Comparison of ENCODE assay signal across 20 mouse cellular contexts in genomic region chr10:3509663-3510277, GRCm38 (mm10). TPM values are rescaled to one million over a fixed set of nuclear protein-coding genes. Genes with fewer than 3 reads are reported as not detected.
DNase-seq lines count a peak whose midpoint lies in the region; ATAC-seq and TF ChIP-seq lines count a peak whose summit lies in the region.
"Had no signal": no experiment of that assay in that cellular context is flagged by ENCODE, and none has a peak within 500 bp of the region (broad histone marks: within the 10 kb centered on the region; RNA-seq: fewer than 3 reads in every experiment).

No protein-coding gene starts in this region.

- WGBS in forebrain, embryonic 15.5 days, result 38% methylated on average over 7 of the region's 7 CpGs
- WGBS in forebrain, embryonic 16.5 days, result 41% methylated on average over 7 of the region's 7 CpGs
- WGBS in lung, embryonic 14.5 days, result 45% methylated on average over 7 of the region's 7 CpGs
- WGBS in midbrain, embryonic 12.5 days, result 65% methylated on average over 7 of the region's 7 CpGs

- peak; percentile 53 for DNase-seq in lung, embryonic 14.5 days
- DNase-seq in lung, postnatal 14 days, result no peak
- DNase-seq in brain, adult 2 months (ENCODE audit: low read depth, low spot score), result peak; percentile 51
- DNase-seq in gastrocnemius, adult 18-20 months (ENCODE audit: low spot score), result no peak
- no peak for DNase-seq in thymus, postnatal 4 days
- DNase-seq: adrenal gland, postnatal 14 days; cerebellum, postnatal 14 days; heart, postnatal 10 days; kidney, adult 18-20 months; kidney, postnatal 36 days; layer of hippocampus, postnatal 36 days had no signal

- H3K9ac ChIP-seq in forebrain, embryonic 15.5 days (replicated peaks), result no peak overlapping the region
- H3K9ac ChIP-seq in forebrain, embryonic 16.5 days (replicated peaks; ENCODE audit: low read depth, low read length), result no peak overlapping the region
- no peak overlapping the region for H3K9ac ChIP-seq in lung, embryonic 14.5 days
- H3K9ac ChIP-seq in midbrain, embryonic 12.5 days (replicated peaks), result no peak overlapping the region
- H3K9ac ChIP-seq: liver, embryonic 14.5 days; stomach, embryonic 15.5 days had no signal

- no peaks in the 10 kb centered on the region for H3K36me3 ChIP-seq in forebrain, embryonic 15.5 days
- H3K36me3 ChIP-seq in forebrain, embryonic 16.5 days (ENCODE audit: control insufficient read depth, insufficient read depth), result no peaks in the 10 kb centered on the region
- no peaks in the 10 kb centered on the region for H3K36me3 ChIP-seq in lung, embryonic 14.5 days (ENCODE audit: insufficient read depth)
- no peaks in the 10 kb centered on the region for H3K36me3 ChIP-seq in midbrain, embryonic 12.5 days
- H3K36me3 ChIP-seq: stomach, embryonic 15.5 days had no signal

- H3K4me3 ChIP-seq in forebrain, embryonic 15.5 days, result no peak overlapping the region
- H3K4me3 ChIP-seq in forebrain, embryonic 16.5 days (replicated peaks; ENCODE audit: low read length), result no peak overlapping the region
- H3K4me3 ChIP-seq in lung, embryonic 14.5 days (ENCODE audit: low read depth, low read length), result no peak overlapping the region
- H3K4me3 ChIP-seq in midbrain, embryonic 12.5 days, result no peak overlapping the region
- H3K4me3 ChIP-seq: stomach, embryonic 15.5 days had no signal

- no peaks in the 10 kb centered on the region for H3K9me3 ChIP-seq in forebrain, embryonic 15.5 days
- H3K9me3 ChIP-seq in forebrain, embryonic 16.5 days (ENCODE audit: control insufficient read depth, low read length), result no peaks in the 10 kb centered on the region
- no peaks in the 10 kb centered on the region for H3K9me3 ChIP-seq in lung, embryonic 14.5 days (ENCODE audit: low read depth, low read length)
- H3K9me3 ChIP-seq in midbrain, embryonic 12.5 days, result no peaks in the 10 kb centered on the region
- H3K9me3 ChIP-seq: stomach, embryonic 15.5 days had no signal

- peaks cover 18% of the 10 kb centered on the region for H3K4me1 ChIP-seq in forebrain, embryonic 15.5 days
- peaks cover 21% of the 10 kb centered on the region for H3K4me1 ChIP-seq in forebrain, embryonic 16.5 days (replicated peaks; ENCODE audit: control insufficient read depth, insufficient read depth, low read length)
- peaks cover 7% of the 10 kb centered on the region; the same call in 1 of the 2 replicates for H3K4me1 ChIP-seq in lung, embryonic 14.5 days (ENCODE audit: insufficient read depth)
- peaks cover 11% of the 10 kb centered on the region; the same call in 1 of the 2 replicates for H3K4me1 ChIP-seq in midbrain, embryonic 12.5 days
- H3K4me1 ChIP-seq: stomach, embryonic 15.5 days had no signal

- no peaks in the 10 kb centered on the region for H3K27me3 ChIP-seq in forebrain, embryonic 15.5 days
- H3K27me3 ChIP-seq in forebrain, embryonic 16.5 days (replicated peaks; ENCODE audit: control insufficient read depth, insufficient read depth, low read length), result no peaks in the 10 kb centered on the region
- H3K27me3 ChIP-seq in lung, embryonic 14.5 days (ENCODE audit: insufficient read depth, low read length), result no peaks in the 10 kb centered on the region
- H3K27me3 ChIP-seq in midbrain, embryonic 12.5 days, result no peaks in the 10 kb centered on the region
- H3K27me3 ChIP-seq: stomach, embryonic 15.5 days had no signal

- no peak overlapping the region; the same call in 1 of the 2 replicates for H3K27ac ChIP-seq in forebrain, embryonic 15.5 days (replicated peaks)
- H3K27ac ChIP-seq in forebrain, embryonic 16.5 days (ENCODE audit: low read length), result no peak overlapping the region
- H3K27ac ChIP-seq in lung, embryonic 14.5 days (ENCODE audit: low read depth), result no peak overlapping the region
- no peak overlapping the region for H3K27ac ChIP-seq in midbrain, embryonic 12.5 days (replicated peaks)
- H3K27ac ChIP-seq: liver, embryonic 14.5 days; stomach, embryonic 15.5 days had no signal

- no peak overlapping the region for H3K4me2 ChIP-seq in forebrain, embryonic 15.5 days (replicated peaks)
- H3K4me2 ChIP-seq in forebrain, embryonic 16.5 days (ENCODE audit: low read length), result no peak overlapping the region
- H3K4me2 ChIP-seq in lung, embryonic 14.5 days, result no peak overlapping the region
- no peak overlapping the region for H3K4me2 ChIP-seq in midbrain, embryonic 12.5 days (replicated peaks)
- H3K4me2 ChIP-seq: stomach, embryonic 15.5 days had no signal

- no peak for TF ChIP-seq CTCF in lung, embryonic 14.5 days (IDR thresholded peaks at IDR 0.05; ENCODE audit: low read depth)

- peak; percentile 27; the same call in 1 of the 2 replicates for ATAC-seq in forebrain, embryonic 15.5 days (replicated peaks)
- no peak for ATAC-seq in forebrain, embryonic 16.5 days
- no peak for ATAC-seq in lung, embryonic 14.5 days (ENCODE audit: insufficient read depth)
- ATAC-seq in midbrain, embryonic 12.5 days (ENCODE audit: low FRiP score, low read depth), result peak; percentile 57; the same call in 1 of the 2 replicates

RNA-seq across cellular contexts. Expression of gene Iyd, which starts 30.3 kb away (rescaled TPM):
- 0.46 and 0.51 TPM in 2 replicates for polyA plus RNA-seq in forebrain, embryonic 15.5 days (2015; fragmentation: Nextera tagmentation; extraction: Ambion mirVana)
- polyA plus RNA-seq in forebrain, embryonic 16.5 days (2015; fragmentation: Nextera tagmentation; extraction: Ambion mirVana), result 0.15 and 0.22 TPM in 2 replicates
- 0.67 and 0.85 TPM in 2 replicates for polyA plus RNA-seq in lung, embryonic 14.5 days (2014; fragmentation: Nextera tagmentation; extraction: Ambion mirVana)
- polyA plus RNA-seq in midbrain, embryonic 12.5 days (2016; fragmentation: Nextera tagmentation; extraction: Ambion mirVana), result 0.11 TPM in 1 of 2 replicates, not detected in the other
- total RNA-seq in gastrocnemius, adult 18-20 months (2021), result under 1 TPM in 1 of 2 experiments, not detected in 1; 0.14 TPM
- total RNA-seq: gastrocnemius, adult 8-10 months; megakaryocyte, adult 5-6 weeks had no signal
- polyA plus RNA-seq: limb, embryonic 11.5 days; neural tube, embryonic 11.5 days had no signal

Comparison
In these comparisons a context has a peak if more than half of its experiments do, and no peak if none do; other contexts are left out.
1. ATAC-seq: peak in forebrain, embryonic 15.5 days (single experiment) and midbrain, embryonic 12.5 days (single experiment); none in forebrain, embryonic 16.5 days (single experiment) and lung, embryonic 14.5 days (single experiment).
2. DNase-seq: peak in lung, embryonic 14.5 days (single experiment) and brain, adult 2 months (single experiment); none in lung, postnatal 14 days (single experiment), gastrocnemius, adult 18-20 months (single experiment) and thymus, postnatal 4 days (single experiment).